Mouse (Mus musculus) heart, adult 2 months (tissue): ENCODE data around the gene Det1.

ENCODE experiments used
- CTCF ChIP-seq: fragments of 200-600 bp; IDR thresholded peaks from 2 replicates; pipeline ENCODE4 v1.8.1; 2022; ENCODE audit warnings: antibody characterized with exemption, mild to moderate bottlenecking, moderate library complexity
- EP300 ChIP-seq: fragments of 200-500 bp; IDR thresholded peaks from 2 replicates; pipeline ENCODE4 v1.6.1; 2011; ENCODE audit warnings: low read depth, low read length, control low read depth; ENCODE audit not compliant: insufficient read depth
- POLR2A ChIP-seq: fragments of 200-500 bp; IDR thresholded peaks from 2 replicates; pipeline ENCODE4 v1.6.1; 2011; ENCODE audit warnings: mild to moderate bottlenecking, low read depth, low read length, control low read depth; ENCODE audit not compliant: insufficient read depth

- TF ChIP-seq EP300 (no peak), CTCF (no peak), POLR2A (no peak)
These were observed 8.1 kb upstream of the Det1 start for GRCm38 (mm10) chr7:78855044-78855655.
